Mouse (Mus musculus): Measurements from ENCODE around the gene Stk39. TPM values are rescaled to one million over a fixed set of nuclear protein-coding genes. Genes with fewer than 3 reads are reported as not detected.
A peak's percentile ranks its signal among the peaks of the same experiment; 100 is the strongest.

Gene Stk39
- total RNA-seq, 2 experiments from 2014 or later = 81.3 to 83.2 TPM

DNA sequence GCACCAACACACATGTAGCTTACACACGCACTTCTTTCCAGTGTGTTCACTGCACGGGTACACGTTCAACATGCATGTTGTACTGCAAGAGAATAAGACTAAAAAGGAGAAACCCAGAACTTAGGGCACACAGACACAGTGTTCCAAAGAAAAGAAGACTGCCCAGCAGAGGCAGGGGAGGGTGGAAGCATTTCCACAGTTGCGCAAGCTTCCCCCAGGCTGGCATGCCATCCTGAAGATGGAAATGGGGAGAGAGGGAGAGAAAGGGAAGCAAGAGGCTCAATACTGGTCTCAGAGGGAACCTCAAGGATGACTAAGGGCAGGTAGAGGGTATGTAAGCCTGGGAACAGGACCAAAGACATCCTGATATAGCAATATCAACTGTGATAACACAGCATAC lies 7.6 kb downstream of the Stk39 start:
- intact Hi-C loops (cut with DNase I) = loop anchor here (2.0 kb wide), 2 partner anchors 26 to 34 kb away; no protein-coding TSS in a partner anchor
- DNase-seq (ENCODE audit: low spot score) = no peak

DNA sequence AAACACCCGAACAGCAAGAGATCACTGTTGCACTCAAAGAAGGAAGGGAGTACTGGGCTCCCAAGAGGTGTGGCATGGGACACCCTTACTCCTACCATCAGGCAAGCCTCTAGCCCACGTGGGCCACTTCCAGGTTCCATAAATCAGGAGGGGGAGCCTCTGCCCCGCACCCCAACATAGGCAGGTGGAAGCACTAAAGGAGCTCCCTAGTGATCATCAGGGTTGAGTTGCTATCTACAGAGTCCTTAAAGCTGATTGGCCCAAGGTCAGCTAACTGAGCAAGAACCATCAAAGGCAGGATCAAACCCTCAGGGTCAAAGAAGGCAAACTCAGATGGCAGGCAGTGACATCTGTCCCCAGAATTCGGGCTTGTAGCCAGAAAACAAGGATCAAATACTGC lies 8.3 kb downstream of the Stk39 start:
- intact Hi-C loops (cut with DNase I) = loop anchor here (2.0 kb wide), 2 partner anchors 25 to 33 kb away; no protein-coding TSS in a partner anchor
- DNase-seq (ENCODE audit: low spot score) = no peak

DNA sequence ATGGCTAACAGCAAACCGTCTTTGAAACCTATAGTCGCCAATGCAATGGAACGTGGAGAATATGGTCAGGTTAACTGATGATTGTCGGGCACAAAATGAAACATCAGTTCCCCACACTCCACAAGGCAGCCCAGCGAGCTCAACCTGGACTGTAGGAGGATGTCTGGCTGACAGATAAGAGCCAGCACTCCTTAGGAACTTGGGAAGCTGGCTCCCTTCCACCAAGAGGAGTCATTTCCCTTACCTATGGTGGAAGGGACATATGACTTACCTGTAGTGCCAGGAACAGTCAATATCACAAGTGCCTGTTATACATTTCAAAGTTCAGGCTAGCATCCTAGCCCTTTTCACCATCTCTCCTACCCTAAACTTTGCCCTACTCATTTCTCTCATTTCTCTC lies 14.0 kb downstream of the Stk39 start:
- intact Hi-C loops (cut with DNase I) = no loop called here
- DNase-seq (ENCODE audit: low spot score) = no peak

DNA sequence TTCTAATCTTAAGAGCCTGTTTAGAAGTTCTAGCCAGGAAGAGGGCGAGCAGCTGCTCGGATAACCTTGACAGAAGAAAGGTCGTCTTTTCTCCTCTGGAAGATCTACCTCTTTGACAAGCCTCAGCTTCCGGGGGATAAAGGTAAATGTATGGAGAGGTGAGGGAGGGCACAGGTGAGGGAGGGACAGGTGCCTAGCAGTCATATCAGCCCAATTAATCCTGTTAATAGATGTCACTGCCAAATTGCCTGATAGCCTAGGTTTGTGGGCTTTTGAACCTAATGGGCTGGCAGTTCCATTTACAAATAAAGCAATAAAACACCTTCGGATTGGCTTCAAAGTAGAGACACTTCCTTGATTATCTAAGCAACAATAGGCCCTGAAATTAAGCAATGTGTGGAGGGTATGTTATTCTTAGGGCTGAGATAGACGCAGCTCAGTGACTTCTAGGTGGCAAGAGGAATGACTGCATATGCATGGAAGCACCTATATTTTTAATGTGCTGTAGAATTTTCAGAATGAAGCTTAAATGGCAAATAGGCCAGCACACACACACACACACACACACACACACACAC lies 14.5 kb downstream of the Stk39 start:
- DNase-seq (ENCODE audit: low spot score) = no peak
- intact Hi-C loops (cut with DNase I) = no loop called here

DNA sequence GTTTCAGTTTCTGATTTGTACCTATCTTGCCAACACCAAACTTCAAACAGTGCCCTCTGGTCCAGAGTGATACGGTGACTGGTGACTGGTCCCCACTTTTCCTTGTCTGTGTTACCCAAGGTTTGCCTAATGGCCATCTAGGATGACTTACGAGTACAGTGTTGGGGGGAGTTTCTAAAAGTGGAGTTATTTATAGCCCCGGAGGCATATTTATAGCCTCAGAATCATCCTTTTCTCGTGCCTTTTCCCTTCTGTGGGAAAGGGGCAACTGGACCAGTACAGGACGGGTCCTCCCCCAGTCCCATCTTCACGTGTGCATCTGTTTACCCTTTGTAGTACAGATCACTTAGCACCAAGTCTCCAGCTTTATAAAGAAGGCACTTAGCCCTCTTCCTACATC lies 15.2 kb downstream of the Stk39 start:
- intact Hi-C loops (cut with DNase I) = no loop called here
- no peak for DNase-seq (ENCODE audit: low spot score)

DNA sequence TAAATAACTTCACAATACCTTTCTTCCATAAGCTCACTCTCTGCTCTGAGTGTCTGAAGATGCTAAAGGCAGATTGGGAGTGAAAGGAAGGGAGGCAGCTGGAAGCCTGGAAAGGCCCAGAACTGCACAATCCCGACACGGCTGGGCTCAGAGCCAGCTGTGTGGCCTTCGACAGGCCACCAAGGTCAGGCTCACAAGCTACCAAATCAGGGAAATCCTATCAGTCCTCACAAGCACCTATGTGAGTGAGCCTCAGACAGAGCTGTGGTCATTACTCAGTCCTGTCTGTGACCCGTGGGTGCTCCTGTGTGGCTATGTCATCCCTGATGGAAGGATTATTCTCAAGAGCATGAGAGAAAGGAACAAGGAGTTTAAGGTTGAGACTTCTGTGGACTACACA lies 19.7 kb downstream of the Stk39 start:
- intact Hi-C loops (cut with DNase I) = no loop called here
- no peak for DNase-seq (ENCODE audit: low spot score)

DNA sequence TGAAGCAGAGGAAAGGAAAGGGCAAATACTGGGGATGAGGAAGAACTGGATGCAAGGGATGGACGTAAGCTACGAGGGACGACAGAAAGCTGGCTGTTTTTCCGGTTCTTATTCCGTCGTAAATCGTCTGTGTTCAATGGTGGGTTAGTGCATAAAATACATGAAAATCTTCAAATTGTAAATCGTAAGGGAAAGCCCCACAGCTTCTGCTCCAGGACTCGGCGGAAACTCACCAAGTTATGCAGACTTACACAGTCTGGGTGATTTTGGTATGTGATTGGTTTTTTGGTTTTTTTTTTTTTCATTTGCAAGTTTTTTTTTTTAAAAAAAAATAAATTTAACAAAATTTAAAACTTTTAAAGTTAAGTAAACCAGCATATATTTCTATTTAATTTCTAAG lies 24.0 kb downstream of the Stk39 start:
- DNase-seq (ENCODE audit: low spot score) = no peak

DNA sequence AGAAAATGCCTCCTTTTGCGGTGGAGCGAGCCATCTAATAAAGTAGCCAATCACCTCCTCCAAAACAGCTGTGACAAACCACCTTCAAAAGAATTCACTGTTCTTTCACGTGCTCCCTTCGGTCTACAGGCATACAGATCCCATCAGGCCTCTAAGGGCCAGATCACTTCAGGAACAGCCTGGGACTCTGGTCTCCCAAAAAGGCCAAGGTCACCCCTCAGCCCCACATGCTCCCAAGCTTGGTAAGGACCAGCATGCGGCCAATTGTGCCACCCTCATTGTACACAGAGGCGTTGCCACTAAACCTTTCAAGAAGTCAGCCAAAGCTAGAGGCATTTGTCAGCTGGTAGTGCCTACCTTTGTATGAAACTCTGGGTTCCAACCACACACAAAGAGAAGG lies 28.9 kb downstream of the Stk39 start:
- intact Hi-C loops (cut with DNase I) = no loop called here

More for the DNA sequence above, 24.0 kb downstream of the Stk39 start:
- intact Hi-C loops (cut with DNase I) = no loop called here

DNA sequence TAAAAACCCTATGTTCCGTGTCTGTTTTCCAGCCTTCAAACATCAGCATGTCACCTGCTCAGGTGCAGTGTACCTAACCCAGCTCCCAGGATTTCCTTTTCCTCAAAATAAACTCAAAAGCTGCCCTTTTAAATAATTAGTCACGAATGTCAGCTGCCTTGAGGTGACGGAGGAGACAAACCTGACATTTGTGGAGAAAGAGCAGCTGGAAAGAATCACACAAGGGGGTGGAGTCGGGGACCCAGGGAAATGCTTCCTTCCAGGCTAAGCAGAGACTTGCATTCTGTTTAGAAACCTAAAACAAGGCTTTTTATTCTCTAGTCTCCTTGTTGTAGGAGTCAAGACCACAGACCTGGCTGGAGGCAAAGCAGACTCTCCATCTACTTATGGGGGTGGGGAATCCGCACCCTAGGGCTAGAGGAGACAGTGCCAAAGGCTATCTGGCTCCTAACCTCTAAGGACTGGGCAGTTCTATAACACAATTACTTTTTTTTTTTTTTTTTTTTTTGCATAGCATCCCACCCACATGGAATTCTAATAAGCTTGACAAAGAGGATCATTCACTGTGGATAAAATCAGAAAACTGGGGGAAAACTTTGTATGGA lies 29.9 kb downstream of the Stk39 start:
- no peak for DNase-seq (ENCODE audit: low spot score)
- intact Hi-C loops (cut with DNase I) = no loop called here

More for the DNA sequence above, 28.9 kb downstream of the Stk39 start:
- DNase-seq (ENCODE audit: low spot score) = no peak

DNA sequence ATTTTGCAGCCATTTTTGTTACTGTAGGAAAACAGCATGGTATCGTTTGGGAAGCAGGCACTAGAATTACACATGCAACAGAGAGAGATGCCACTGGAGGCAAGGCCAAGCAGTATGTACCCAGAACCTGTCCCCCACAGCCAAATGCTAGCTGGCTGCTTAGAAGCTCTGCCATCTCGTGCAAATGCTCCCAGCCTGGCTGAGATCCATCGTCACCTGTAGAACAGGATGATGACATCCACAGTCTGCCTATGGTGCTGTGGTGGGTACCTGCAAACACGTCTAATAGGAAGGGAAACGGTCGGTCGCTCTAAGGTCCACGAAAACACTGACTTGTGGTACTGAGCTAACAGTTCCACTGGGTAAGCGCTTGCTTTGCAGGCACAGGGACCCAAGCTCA lies 32.5 kb downstream of the Stk39 start:
- DNase-seq (ENCODE audit: low spot score) = no peak
- intact Hi-C loops (cut with DNase I) = loop anchor here (2.0 kb wide), 1 partner anchor 25 kb away; no protein-coding TSS in a partner anchor

DNA sequence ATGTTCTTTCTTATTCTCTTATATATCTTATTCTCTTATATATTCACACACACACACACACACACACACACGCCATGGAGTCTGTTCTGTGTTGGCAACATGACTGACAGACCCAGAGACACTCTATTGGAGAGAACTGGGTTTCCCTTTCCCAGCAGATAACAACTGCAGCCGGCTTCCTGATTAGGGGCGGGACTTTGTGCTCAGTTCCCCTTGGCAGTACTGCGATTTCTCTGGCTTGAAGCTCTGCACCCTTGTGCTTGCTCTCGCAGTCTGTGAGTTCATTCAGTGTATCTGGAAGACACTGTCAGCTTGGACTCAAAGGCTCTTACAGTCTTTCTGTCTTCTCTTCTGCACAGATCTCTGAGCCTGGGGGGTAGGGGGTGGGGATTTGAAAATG lies 34.1 kb downstream of the Stk39 start:
- no peak for DNase-seq (ENCODE audit: low spot score)
- intact Hi-C loops (cut with DNase I) = loop anchor here (2.0 kb wide), 1 partner anchor 27 kb away; no protein-coding TSS in a partner anchor

DNA sequence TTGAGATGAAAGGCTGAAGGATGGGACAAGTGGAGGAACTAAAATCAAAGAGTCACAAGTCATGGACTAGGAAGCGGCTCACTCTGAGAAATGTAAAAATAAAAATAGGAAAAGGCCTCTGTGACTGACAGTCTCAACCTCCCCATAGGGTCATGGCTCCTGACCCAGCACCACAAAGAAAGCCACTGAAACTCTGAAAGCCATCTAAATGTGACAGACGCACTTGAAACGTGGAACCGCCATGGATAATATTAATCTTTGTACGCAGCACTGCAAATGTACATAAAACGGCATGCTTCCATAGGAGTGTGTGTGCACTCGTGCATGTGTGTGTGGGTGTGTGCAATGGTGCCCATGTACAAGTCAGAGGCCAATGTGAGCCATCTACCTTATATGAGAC lies 34.9 kb downstream of the Stk39 start:
- intact Hi-C loops (cut with DNase I) = no loop called here
- DNase-seq (ENCODE audit: low spot score) = no peak

DNA sequence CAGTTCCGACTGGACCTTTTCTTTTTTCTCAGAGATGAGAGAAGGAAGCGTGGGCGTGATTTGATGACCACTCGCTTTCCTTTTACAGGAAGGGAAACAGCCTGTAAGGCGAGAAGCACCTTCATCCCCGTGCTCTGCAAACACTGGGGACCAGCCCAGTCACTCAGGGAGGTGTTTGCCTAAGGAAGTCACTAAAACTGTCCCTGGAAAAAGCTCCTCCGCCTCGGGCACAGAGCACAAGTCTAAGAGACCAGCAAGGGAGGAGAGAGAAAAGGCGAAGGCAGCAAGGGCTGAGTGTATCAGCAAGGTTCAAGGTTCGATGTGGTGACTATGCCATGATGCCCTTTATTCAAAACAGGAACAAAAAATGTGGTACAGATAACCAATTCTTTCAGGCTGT lies 35.8 kb downstream of the Stk39 start:
- DNase-seq (ENCODE audit: low spot score) = no peak
- intact Hi-C loops (cut with DNase I) = no loop called here

DNA sequence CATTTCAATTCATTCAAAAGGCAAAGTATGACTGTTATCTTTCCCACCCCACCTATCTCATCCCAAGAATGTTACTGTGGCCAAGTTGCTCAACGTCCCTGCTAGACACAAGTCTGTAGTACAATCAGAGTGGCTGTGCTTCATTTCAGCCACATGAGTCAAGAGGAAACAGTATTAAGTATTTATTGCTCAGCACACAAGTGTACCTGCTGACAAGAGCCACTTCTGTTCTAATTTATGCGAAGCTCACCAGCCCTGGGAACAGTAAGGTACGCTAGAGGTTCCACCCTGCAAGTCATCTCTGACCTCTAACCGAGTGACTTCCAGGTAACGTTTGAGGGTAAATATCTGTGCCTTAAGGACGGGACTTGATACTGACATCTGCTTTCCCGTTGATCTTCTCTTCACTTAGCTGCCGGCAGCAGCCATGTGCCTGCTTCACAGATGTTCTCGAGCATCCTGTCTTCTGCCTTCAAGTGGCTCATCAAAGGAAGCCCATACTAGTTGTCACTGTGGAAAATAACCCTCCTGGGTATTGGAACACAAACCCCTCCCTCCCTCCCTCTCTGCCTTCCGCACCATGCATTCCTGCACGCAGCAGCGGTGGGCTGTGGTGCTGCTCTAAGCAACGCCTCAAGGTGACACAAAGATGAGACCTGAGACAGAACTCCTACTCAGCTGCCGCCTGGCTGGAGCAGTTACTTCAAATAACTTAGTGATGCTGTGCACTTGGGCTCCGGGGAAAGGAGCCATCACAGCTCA lies 36.4 kb downstream of the Stk39 start:
- DNase-seq (ENCODE audit: low spot score) = no peak
- intact Hi-C loops (cut with DNase I) = no loop called here

DNA sequence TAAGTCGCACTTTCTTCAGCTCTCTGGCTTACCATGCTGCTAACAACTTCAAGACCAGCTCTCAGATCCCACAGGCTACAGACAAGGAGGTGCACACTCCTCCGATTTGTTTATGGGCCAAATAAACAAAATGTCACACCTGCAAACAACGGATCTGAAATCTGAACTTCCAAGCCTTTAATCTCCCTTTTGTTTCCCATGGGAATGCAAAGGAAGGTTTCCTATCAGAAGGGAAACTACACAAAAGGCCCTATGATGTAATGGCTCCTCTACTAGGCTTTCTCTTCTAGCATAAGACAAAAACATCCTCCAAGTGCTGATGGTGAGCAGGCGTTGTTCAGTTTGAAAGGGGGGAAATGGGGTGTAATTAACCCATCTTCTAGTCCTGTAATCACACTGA lies 37.1 kb downstream of the Stk39 start:
- intact Hi-C loops (cut with DNase I) = no loop called here

DNA sequence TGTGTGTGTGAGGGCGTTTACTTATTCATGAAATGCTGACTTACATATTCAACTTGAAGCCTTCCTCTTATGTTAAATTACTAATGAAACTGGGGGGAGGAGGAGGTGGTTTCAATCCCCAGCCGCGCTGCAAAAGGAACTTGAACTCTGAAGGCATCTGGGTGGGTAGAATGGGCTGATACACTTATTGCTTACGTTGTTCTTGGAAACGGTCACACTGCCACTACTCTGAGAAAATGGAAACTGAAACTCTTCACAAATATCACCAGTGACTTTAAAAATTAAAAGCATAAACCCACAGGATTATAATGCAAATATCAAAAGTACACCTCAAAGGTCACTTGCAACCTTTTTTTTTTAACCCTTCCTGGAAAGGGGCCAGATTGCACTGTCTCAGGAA lies 37.5 kb downstream of the Stk39 start:
- intact Hi-C loops (cut with DNase I) = no loop called here
- DNase-seq (ENCODE audit: low spot score) = no peak

More for the DNA sequence above, 37.1 kb downstream of the Stk39 start:
- DNase-seq (ENCODE audit: low spot score) = no peak

DNA sequence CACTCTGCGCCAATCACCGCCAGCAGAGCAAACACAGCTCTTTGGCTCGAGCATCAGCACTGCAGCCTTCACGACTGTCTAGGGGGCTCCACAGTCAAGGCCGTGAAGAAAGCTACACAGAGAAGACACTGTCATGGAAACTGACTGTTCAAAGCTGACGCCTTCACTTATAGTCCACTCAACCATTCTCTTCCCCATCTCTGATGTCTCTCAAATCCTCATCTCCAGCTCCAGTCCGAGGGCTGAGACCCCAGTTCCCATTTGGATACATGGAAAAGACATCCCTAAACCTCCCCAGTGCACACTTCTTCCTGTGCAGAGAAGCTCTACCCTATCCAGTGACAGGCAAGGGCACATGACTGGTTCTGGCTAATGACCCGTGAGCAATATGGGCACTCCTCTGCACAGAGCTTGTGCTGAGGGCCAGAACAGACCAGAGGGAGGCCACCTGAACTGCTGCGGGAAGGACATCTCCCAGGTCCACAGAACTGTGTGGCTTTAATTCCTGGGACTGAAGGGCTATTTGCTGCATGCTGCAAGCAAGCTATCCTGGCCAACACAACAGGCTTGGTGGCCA lies 38.2 kb downstream of the Stk39 start:
- DNase-seq (ENCODE audit: low spot score) = no peak
- intact Hi-C loops (cut with DNase I) = no loop called here

DNA sequence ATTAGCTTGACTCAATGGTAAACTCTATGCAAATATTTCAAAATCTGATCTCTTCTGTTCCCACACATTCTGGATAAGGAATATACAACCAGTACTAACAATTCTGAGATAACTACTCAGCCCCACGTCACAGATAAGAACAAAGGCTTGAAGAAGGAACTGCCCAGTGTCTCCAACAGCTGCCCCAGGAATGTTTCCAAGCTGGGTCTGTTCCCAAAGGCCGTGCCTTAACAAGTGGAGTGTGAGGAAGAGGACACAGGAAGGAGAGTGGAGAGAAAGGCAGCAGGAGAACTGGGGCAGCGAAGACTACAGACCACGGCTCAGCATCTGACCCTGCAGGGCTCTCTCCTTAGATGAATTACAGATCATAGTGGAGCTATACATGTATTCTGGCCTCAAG lies 39.2 kb downstream of the Stk39 start:
- intact Hi-C loops (cut with DNase I) = no loop called here
- peak; percentile 35 for DNase-seq (ENCODE audit: low spot score)

DNA sequence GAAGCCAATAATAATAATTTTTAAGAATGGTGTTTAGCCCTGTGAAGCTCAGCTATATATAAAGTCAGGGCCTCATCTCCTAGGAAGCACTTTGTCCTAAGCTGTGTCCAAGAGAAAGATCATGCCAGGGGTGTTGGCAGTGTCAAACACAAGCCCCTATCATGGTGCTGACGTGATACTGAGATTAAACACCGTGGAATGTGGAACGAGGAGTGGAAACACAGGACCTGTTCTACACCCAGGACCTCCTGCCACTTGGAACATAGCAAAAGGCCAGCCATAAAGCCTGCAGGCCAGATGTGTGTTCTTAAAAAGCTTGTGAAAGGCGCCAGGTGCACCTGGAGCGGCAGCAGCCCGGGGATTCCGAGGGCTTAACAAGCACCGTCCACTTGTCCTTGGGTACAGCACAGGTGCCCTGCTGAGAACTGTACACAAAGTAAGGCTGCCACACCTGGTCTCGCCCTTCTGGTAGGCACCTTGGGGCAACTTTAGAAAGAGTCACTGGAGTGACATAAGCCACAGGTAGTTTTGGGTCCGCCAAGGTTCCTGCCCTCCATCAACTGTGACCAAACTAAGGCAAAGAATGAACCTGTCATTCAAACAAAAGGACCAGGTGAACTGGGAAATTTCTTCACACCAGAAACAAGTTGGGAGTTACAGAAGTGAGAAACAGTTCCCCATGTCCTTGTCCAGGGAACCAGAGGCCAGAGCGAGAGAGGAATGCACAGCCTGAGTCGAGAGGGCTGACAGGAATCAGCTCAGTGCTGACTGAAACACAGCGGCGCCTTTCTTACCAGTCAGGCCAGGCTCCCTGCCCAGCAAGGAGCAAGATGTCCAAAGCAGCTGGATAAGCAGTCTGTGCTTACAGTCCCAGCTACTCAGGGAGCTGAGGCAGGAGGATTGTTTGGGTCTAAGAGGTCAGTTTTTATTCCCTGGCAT lies 40.8 kb downstream of the Stk39 start:
- intact Hi-C loops (cut with DNase I) = loop anchor here (1.0 to 2.0 kb wide), 2 partner anchors 34 to 53 kb away; no protein-coding TSS in a partner anchor
- DNase-seq (ENCODE audit: low spot score) = peak; percentile 41

DNA sequence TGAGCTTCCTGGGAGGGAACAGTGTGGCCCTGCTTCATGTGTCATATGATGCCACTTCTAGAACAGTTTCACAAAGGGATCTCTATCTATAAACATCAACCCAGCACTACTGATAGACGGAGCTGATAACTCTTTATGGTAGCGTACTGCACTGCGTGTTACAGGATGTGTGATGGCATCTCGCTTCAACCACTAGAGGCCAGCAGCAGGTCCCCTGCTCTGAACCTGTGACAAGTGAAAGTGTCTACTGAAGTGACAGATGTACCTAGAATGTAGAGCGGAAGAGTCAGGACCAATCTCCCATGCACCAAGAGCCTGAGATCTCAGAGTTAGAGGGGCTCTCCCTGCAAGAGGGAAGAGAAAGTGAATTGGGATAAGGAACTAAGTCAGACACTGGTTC lies 41.6 kb downstream of the Stk39 start:
- intact Hi-C loops (cut with DNase I) = loop anchor here (2.0 kb wide), 1 partner anchor 34 kb away; no protein-coding TSS in a partner anchor
- DNase-seq (ENCODE audit: low spot score) = no peak
